Mouse (Mus musculus) ES-E14 (cell line): ENCODE data around the gene Phtf1.

ENCODE experiments used
- CHD2 ChIP-seq: IDR thresholded peaks from 2 replicates; pipeline ENCODE4 v1.6.1; 2014; ENCODE audit warnings: mild to moderate bottlenecking, low read depth, low read length, inconsistent platforms
- ZNF384 ChIP-seq: IDR thresholded peaks from 2 replicates; pipeline ENCODE4 v1.6.1; 2012; ENCODE audit warnings: low read depth, low read length, inconsistent platforms

GRCm38 (mm10) chr3:103967861-103968691 is at the start of gene Phtf1:
- no peak for TF ChIP-seq ZNF384
- no peak for TF ChIP-seq CHD2
